Mouse (Mus musculus) fat pad, adult 2 months (tissue): ENCODE measurements around the gene Vwa5b1.

Experiments used
- DNase-seq: peaks from one replicate; pipeline ENCODE4 v3.0.0-alpha.2; 2011; ENCODE audit warnings: low read depth, low spot score; ENCODE audit errors: extremely low read depth

Vwa5b1 gene

GRCm38 (mm10) chr4:138635428-138636145 lies at the start of gene Vwa5b1:
Gene Vwa5b1, minus strand, starts transcription at chr4:138635884.
- DNase-seq = no peak

- no peak for DNase-seq
Measured at GRCm38 (mm10) chr4:138682760-138683159, 47.1 kb upstream of the Vwa5b1 start.

GRCm38 (mm10) chr4:138680124-138680523 lies 44.4 kb upstream of the Vwa5b1 start:
- DNase-seq = no peak

- no peak for DNase-seq
Measured at GRCm38 (mm10) chr4:138677579-138677978, 41.9 kb upstream of the Vwa5b1 start.

GRCm38 (mm10) chr4:138676480-138676879 lies 40.8 kb upstream of the Vwa5b1 start:
- DNase-seq = no peak

- DNase-seq = no peak
Measured at GRCm38 (mm10) chr4:138672160-138672559, 36.5 kb upstream of the Vwa5b1 start.

GRCm38 (mm10) chr4:138670093-138670889 lies 34.6 kb upstream of the Vwa5b1 start:
- no peak for DNase-seq

GRCm38 (mm10) chr4:138666521-138666920 lies 30.8 kb upstream of the Vwa5b1 start:
- DNase-seq = no peak

- DNase-seq = no peak
Measured at GRCm38 (mm10) chr4:138659936-138660602, 24.4 kb upstream of the Vwa5b1 start.

GRCm38 (mm10) chr4:138653056-138653455 lies 17.4 kb upstream of the Vwa5b1 start:
- no peak for DNase-seq

GRCm38 (mm10) chr4:138651881-138652280 lies 16.2 kb upstream of the Vwa5b1 start:
- no peak for DNase-seq

- no peak for DNase-seq
Measured at GRCm38 (mm10) chr4:138648096-138648635, 12.5 kb upstream of the Vwa5b1 start.

- DNase-seq = no peak
Measured at GRCm38 (mm10) chr4:138642272-138642671, 6.6 kb upstream of the Vwa5b1 start.

- DNase-seq = no peak
Measured at GRCm38 (mm10) chr4:138636146-138636511, 445 bp upstream of the Vwa5b1 start.

GRCm38 (mm10) chr4:138628256-138628655 lies 7.4 kb downstream of the Vwa5b1 start:
- no peak for DNase-seq

GRCm38 (mm10) chr4:138614454-138614853 lies 21.2 kb downstream of the Vwa5b1 start:
- no peak for DNase-seq

- no peak for DNase-seq
Measured at GRCm38 (mm10) chr4:138601926-138602325, 33.8 kb downstream of the Vwa5b1 start.

- DNase-seq = no peak
Measured at GRCm38 (mm10) chr4:138597904-138598347, 37.8 kb downstream of the Vwa5b1 start.

GRCm38 (mm10) chr4:138596391-138597130 lies 39.1 kb downstream of the Vwa5b1 start:
- no peak for DNase-seq

GRCm38 (mm10) chr4:138584946-138585345 lies 50.7 kb downstream of the Vwa5b1 start:
- no peak for DNase-seq

- DNase-seq = no peak
Measured at GRCm38 (mm10) chr4:138582446-138582845, 53.2 kb downstream of the Vwa5b1 start.
